Mouse (Mus musculus): ENCODE results near the gene Bank1. TPM values are rescaled to one million over a fixed set of nuclear protein-coding genes. Genes with fewer than 3 reads are reported as not detected.

Gene Bank1
- total and polyA plus RNA-seq, 3 experiments: 0.11 TPM; not detected in 2

GRCm38 (mm10) chr3:136037254-136037653 lies 288.6 kb downstream of the Bank1 start:
- DNase-seq (ENCODE audit: low spot score): no peak
- Histone ChIP-seq H3K4me3 (ENCODE audit: low read depth, low read length) (no peak overlapping the region), H3K9me3 (replicated peaks) (no peaks in the 10 kb centered on the region), H3K36me3 (replicated peaks) (no peaks in the 10 kb centered on the region), H3K27me3 (ENCODE audit: insufficient read depth, low read length) (no peaks in the 10 kb centered on the region), H3K4me1 (ENCODE audit: insufficient read depth, low read depth, low read length) (no peaks in the 10 kb centered on the region)
- TF ChIP-seq TAL1 (conservative IDR thresholded peaks at IDR 0.05; ENCODE audit: low read depth, low read length) (no peak), POLR2AphosphoS5 (IDR thresholded peaks at IDR 0.05; ENCODE audit: insufficient replicate concordance, low read depth, low read length) (no peak), GATA1 (IDR thresholded peaks at IDR 0.05; ENCODE audit: borderline replicate concordance, low read length) (no peak), CTCF (IDR thresholded peaks at IDR 0.05; ENCODE audit: low read depth, low read length) (no peak), GATA2 (IDR thresholded peaks at IDR 0.05; ENCODE audit: borderline replicate concordance, low read depth, low read length) (no peak)
- no peak for ATAC-seq (ENCODE audit: extremely low read depth, insufficient number of reproducible peaks, low FRiP score, poor library complexity, severe bottlenecking)

DNA sequence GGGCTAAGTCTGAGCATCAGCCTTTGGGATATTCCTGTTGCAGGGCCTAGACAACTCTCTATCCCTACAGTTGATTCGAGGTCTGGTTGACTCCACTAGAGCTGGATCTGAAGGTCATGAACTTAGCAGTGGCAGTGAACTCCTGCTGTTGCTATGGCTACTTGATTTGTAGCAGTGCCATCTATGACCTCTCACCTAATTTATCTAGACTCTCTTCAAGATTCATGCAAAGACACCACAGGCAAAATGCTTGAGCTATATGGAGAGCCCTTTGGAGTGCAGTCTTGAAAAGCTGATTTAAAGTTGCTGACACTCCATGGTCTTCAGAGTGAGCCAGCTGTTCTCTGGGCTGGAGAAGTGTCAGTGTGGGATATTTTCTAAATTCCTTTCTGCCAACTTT lies 290.1 kb downstream of the Bank1 start:
- no peaks in the 10 kb centered on the region for H3K36me3 ChIP-seq (replicated peaks)
- H3K4me3 ChIP-seq (ENCODE audit: low read depth, low read length): no peak overlapping the region
- no peaks in the 10 kb centered on the region for H3K27me3 ChIP-seq (ENCODE audit: insufficient read depth, low read length)
- no peaks in the 10 kb centered on the region for H3K9me3 ChIP-seq (replicated peaks)
- ATAC-seq (ENCODE audit: extremely low read depth, insufficient number of reproducible peaks, low FRiP score, poor library complexity, severe bottlenecking) (no peak), DNase-seq (ENCODE audit: low spot score) (no peak)
- TF ChIP-seq GATA1 (IDR thresholded peaks at IDR 0.05; ENCODE audit: borderline replicate concordance, low read length): no peak
- TF ChIP-seq POLR2AphosphoS5 (IDR thresholded peaks at IDR 0.05; ENCODE audit: insufficient replicate concordance, low read depth, low read length): no peak
- TF ChIP-seq CTCF (IDR thresholded peaks at IDR 0.05; ENCODE audit: low read depth, low read length): no peak
- no peak for TF ChIP-seq GATA2 (IDR thresholded peaks at IDR 0.05; ENCODE audit: borderline replicate concordance, low read depth, low read length)
- H3K4me1 ChIP-seq (ENCODE audit: insufficient read depth, low read depth, low read length): no peaks in the 10 kb centered on the region

DNA sequence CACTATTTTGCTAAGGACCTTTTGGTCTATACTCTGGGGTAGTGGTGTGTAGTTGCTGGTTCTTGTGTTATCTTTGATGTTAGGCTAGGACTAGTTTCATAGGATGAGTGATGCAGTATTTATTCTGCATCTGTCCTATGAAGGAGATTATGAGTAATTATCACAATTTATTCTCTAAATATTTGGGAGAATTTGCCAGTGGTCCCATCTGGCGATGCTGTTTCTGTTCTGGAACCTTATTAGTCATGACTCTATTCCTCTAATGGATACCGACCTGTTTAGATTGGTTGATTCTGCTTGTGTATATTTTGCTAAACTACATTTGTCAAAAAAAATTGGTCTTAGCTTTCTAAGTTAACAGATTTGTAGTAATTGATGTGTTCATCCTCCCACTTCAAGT lies 301.0 kb downstream of the Bank1 start:
- H3K4me1 ChIP-seq (ENCODE audit: insufficient read depth, low read depth, low read length): no peaks in the 10 kb centered on the region
- no peak for ATAC-seq (ENCODE audit: extremely low read depth, insufficient number of reproducible peaks, low FRiP score, poor library complexity, severe bottlenecking)
- no peak for DNase-seq (ENCODE audit: low spot score)
- no peaks in the 10 kb centered on the region for H3K27me3 ChIP-seq (ENCODE audit: insufficient read depth, low read length)
- H3K4me3 ChIP-seq (ENCODE audit: low read depth, low read length): no peak overlapping the region
- no peak for TF ChIP-seq GATA1 (IDR thresholded peaks at IDR 0.05; ENCODE audit: borderline replicate concordance, low read length)
- TF ChIP-seq GATA2 (IDR thresholded peaks at IDR 0.05; ENCODE audit: borderline replicate concordance, low read depth, low read length): no peak
- no peak for TF ChIP-seq TAL1 (conservative IDR thresholded peaks at IDR 0.05; ENCODE audit: low read depth, low read length)
- TF ChIP-seq CTCF (IDR thresholded peaks at IDR 0.05; ENCODE audit: low read depth, low read length): no peak
- TF ChIP-seq POLR2AphosphoS5 (IDR thresholded peaks at IDR 0.05; ENCODE audit: insufficient replicate concordance, low read depth, low read length): no peak
- no peaks in the 10 kb centered on the region for H3K9me3 ChIP-seq (replicated peaks)
- no peaks in the 10 kb centered on the region for H3K36me3 ChIP-seq (replicated peaks)

GRCm38 (mm10) chr3:136017517-136017916 lies 308.3 kb downstream of the Bank1 start:
- no peak overlapping the region for H3K4me3 ChIP-seq (ENCODE audit: low read depth, low read length)
- H3K36me3 ChIP-seq (replicated peaks): no peaks in the 10 kb centered on the region
- no peak for TF ChIP-seq CTCF (IDR thresholded peaks at IDR 0.05; ENCODE audit: low read depth, low read length)
- no peak for TF ChIP-seq GATA1 (IDR thresholded peaks at IDR 0.05; ENCODE audit: borderline replicate concordance, low read length)
- no peak for TF ChIP-seq TAL1 (conservative IDR thresholded peaks at IDR 0.05; ENCODE audit: low read depth, low read length)
- no peak for TF ChIP-seq POLR2AphosphoS5 (IDR thresholded peaks at IDR 0.05; ENCODE audit: insufficient replicate concordance, low read depth, low read length)
- no peak for TF ChIP-seq GATA2 (IDR thresholded peaks at IDR 0.05; ENCODE audit: borderline replicate concordance, low read depth, low read length)
- DNase-seq (ENCODE audit: low spot score) (no peak), ATAC-seq (ENCODE audit: extremely low read depth, insufficient number of reproducible peaks, low FRiP score, poor library complexity, severe bottlenecking) (no peak)
- no peaks in the 10 kb centered on the region for H3K9me3 ChIP-seq (replicated peaks)
- no peaks in the 10 kb centered on the region for H3K4me1 ChIP-seq (ENCODE audit: insufficient read depth, low read depth, low read length)
- H3K27me3 ChIP-seq (ENCODE audit: insufficient read depth, low read length): no peaks in the 10 kb centered on the region; the same call in 1 of the 2 replicates

- no peak for ATAC-seq (ENCODE audit: extremely low read depth, insufficient number of reproducible peaks, low FRiP score, poor library complexity, severe bottlenecking)
Measured at GRCm38 (mm10) chr3:136010616-136011015, 315.2 kb downstream of the Bank1 start.

GRCm38 (mm10) chr3:136007846-136008245 lies 318.0 kb downstream of the Bank1 start:
- no peak overlapping the region for H3K4me3 ChIP-seq (ENCODE audit: low read depth, low read length)
- H3K9me3 ChIP-seq (replicated peaks): no peaks in the 10 kb centered on the region
- no peaks in the 10 kb centered on the region for H3K27me3 ChIP-seq (ENCODE audit: insufficient read depth, low read length)
- no peaks in the 10 kb centered on the region for H3K36me3 ChIP-seq (replicated peaks)
- DNase-seq (ENCODE audit: low spot score) (no peak), ATAC-seq (ENCODE audit: extremely low read depth, insufficient number of reproducible peaks, low FRiP score, poor library complexity, severe bottlenecking) (no peak)
- no peak for TF ChIP-seq GATA2 (IDR thresholded peaks at IDR 0.05; ENCODE audit: borderline replicate concordance, low read depth, low read length)
- no peak for TF ChIP-seq CTCF (IDR thresholded peaks at IDR 0.05; ENCODE audit: low read depth, low read length)
- TF ChIP-seq TAL1 (conservative IDR thresholded peaks at IDR 0.05; ENCODE audit: low read depth, low read length): no peak
- no peak for TF ChIP-seq POLR2AphosphoS5 (IDR thresholded peaks at IDR 0.05; ENCODE audit: insufficient replicate concordance, low read depth, low read length)
- TF ChIP-seq GATA1 (IDR thresholded peaks at IDR 0.05; ENCODE audit: borderline replicate concordance, low read length): no peak
- H3K4me1 ChIP-seq (ENCODE audit: insufficient read depth, low read depth, low read length): no peaks in the 10 kb centered on the region

More at GRCm38 (mm10) chr3:136010616-136011015, 315.2 kb downstream of the Bank1 start:
- Histone ChIP-seq H3K4me1 (ENCODE audit: insufficient read depth, low read depth, low read length) (no peaks in the 10 kb centered on the region), H3K9me3 (replicated peaks) (no peaks in the 10 kb centered on the region), H3K27me3 (ENCODE audit: insufficient read depth, low read length) (no peaks in the 10 kb centered on the region), H3K36me3 (replicated peaks) (no peaks in the 10 kb centered on the region), H3K4me3 (ENCODE audit: low read depth, low read length) (no peak overlapping the region)
- no peak for DNase-seq (ENCODE audit: low spot score)
- no peak for TF ChIP-seq GATA1 (IDR thresholded peaks at IDR 0.05; ENCODE audit: borderline replicate concordance, low read length)
- TF ChIP-seq CTCF (IDR thresholded peaks at IDR 0.05; ENCODE audit: low read depth, low read length): no peak
- TF ChIP-seq POLR2AphosphoS5 (IDR thresholded peaks at IDR 0.05; ENCODE audit: insufficient replicate concordance, low read depth, low read length): no peak
- TF ChIP-seq TAL1 (conservative IDR thresholded peaks at IDR 0.05; ENCODE audit: low read depth, low read length): no peak
- TF ChIP-seq GATA2 (IDR thresholded peaks at IDR 0.05; ENCODE audit: borderline replicate concordance, low read depth, low read length): no peak
